Mouse (Mus musculus) intestine, embryonic 15.5 days (tissue): ENCODE data around the gene Prl2c5. TPM values are rescaled to one million over a fixed set of nuclear protein-coding genes. Genes with fewer than 3 reads are reported as not detected.
"Not testable (repeated sequence)": the region's sequence is repeated elsewhere in the genome, so short reads cannot be mapped to it uniquely, and the experiment has no call there.

Source experiments
- ATAC-seq: fragments of 200-750 bp; cut with Nextera tagmentation; 2 replicates; pipeline ENCODE4 v1.8.0; 2017; ENCODE audit warnings: moderate TSS enrichment, moderate library complexity
- H3K27ac ChIP-seq: fragments of 300-500 bp; sonication (generic); 2 replicates; pipeline ENCODE4 v1.5.1; 2015; ENCODE audit warnings: mild to moderate bottlenecking, inconsistent platforms
- H3K27me3 ChIP-seq: fragments of 300-500 bp; sonication (generic); replicated peaks from 2 replicates; pipeline ENCODE4 v1.6.1; 2015; ENCODE audit warnings: inconsistent platforms
- H3K36me3 ChIP-seq: fragments of 300-500 bp; sonication (generic); 2 replicates; pipeline ENCODE4 v1.6.1; 2015; ENCODE audit warnings: inconsistent platforms
- H3K4me1 ChIP-seq: fragments of 300-500 bp; sonication (generic); replicated peaks from 2 replicates; pipeline ENCODE4 v1.6.1; 2015; ENCODE audit warnings: inconsistent platforms
- H3K4me2 ChIP-seq: fragments of 300-500 bp; sonication (generic); replicated peaks from 2 replicates; pipeline ENCODE4 v1.6.1; 2015; ENCODE audit warnings: mild to moderate bottlenecking, inconsistent platforms
- H3K4me3 ChIP-seq: fragments of 300-500 bp; sonication (generic); replicated peaks from 2 replicates; pipeline ENCODE4 v1.5.1; 2015; ENCODE audit warnings: inconsistent platforms
- H3K9ac ChIP-seq: fragments of 300-500 bp; sonication (generic); 2 replicates; pipeline ENCODE4 v1.6.1; 2015; ENCODE audit warnings: inconsistent platforms
- H3K9me3 ChIP-seq: fragments of 300-500 bp; sonication (generic); 2 replicates; pipeline ENCODE4 v1.6.1; 2016; ENCODE audit warnings: inconsistent platforms
- WGBS: fragments of 180-500 bp; shearing (Covaris S2); methylation state at CpG from one replicate; pipeline ENCODE4 v1.1.7; 2015; 5-methylcytosine and 5-hydroxymethylcytosine counted together
- polyA plus RNA-seq: library from polyadenylated mRNA; unstranded; fragments of >200 nt; fragmentation: Nextera tagmentation; extraction: Ambion mirVana; gene quantifications from 2 replicates; pipeline ENCODE4 v1.2.1, GENCODE M21; 2015

Gene Prl2c5
- not detected in 2 replicates for polyA plus RNA-seq

DNA sequence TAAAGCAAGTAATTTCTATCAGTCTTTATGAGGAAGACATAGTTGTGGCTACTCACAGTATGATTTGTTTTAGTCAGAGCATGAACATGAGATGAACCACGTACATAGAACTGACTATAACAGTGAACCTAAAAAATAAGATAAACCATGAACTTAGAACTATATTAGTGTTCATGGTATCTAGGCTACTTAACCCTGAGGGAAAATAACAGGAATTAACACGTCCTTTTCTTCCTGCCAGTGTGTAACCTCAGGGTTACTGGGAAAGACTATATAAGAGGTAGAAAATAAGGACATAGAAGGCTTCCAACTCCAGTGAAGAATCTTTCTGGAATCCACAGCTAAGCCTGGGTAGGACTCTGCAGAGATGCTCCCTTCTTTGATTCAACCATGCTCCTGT is at the start of gene Prl2c5:
Gene Prl2c5, plus strand, starts transcription at position 301 of the 400 bp plus-strand sequence.
- not testable (repeated sequence) for H3K4me3 ChIP-seq, ATAC-seq, H3K9ac ChIP-seq, H3K27ac ChIP-seq, H3K9me3 ChIP-seq, H3K4me2 ChIP-seq, H3K27me3 ChIP-seq, H3K36me3 ChIP-seq, H3K4me1 ChIP-seq
- WGBS: 54% methylated on average over 2 of the region's 2 CpGs

DNA sequence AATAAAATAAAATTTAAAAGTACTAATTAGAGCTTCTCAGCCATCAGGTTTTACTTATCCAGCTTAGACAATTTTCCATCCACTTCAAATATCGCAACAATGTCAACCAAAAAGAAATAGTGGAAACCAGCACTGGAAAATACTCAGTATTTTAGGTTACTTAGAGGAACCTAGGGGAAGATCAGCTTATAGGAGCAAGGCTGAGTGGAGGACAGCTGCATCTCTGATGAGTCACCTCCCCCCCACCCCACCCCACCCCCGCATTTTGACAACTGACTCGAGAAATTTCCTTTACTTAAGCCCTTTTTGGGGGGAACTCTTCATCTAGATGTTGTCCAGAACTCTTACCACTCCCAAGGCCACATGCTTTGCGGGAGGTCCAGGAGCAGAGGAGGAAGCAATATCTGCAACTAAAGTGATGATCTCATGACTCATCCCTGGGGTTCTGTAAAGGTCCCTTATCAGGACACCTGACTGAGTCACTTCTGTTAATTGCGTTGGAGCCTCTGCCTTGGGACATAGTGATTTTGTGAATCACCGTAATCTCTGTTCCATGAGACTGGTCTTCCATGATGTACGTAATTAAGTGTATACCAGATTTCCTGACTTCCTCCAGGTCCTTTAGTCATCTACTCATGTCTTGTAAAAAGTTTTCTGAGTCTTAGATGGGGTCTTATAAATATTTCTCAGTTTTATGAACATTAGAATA is 19.6 kb upstream of the Prl2c5 start:
- H3K36me3 ChIP-seq, H3K4me1 ChIP-seq, H3K9me3 ChIP-seq, H3K27ac ChIP-seq, H3K9ac ChIP-seq, ATAC-seq, H3K4me3 ChIP-seq, H3K27me3 ChIP-seq, H3K4me2 ChIP-seq: not testable (repeated sequence)
- 72% methylated on average over 5 of the region's 7 CpGs for WGBS

- H3K4me2 ChIP-seq, H3K9me3 ChIP-seq, H3K9ac ChIP-seq: not testable (repeated sequence)
Observed at GRCm38 (mm10) chr13:13168631-13169030, 13.9 kb upstream of the Prl2c5 start.

DNA sequence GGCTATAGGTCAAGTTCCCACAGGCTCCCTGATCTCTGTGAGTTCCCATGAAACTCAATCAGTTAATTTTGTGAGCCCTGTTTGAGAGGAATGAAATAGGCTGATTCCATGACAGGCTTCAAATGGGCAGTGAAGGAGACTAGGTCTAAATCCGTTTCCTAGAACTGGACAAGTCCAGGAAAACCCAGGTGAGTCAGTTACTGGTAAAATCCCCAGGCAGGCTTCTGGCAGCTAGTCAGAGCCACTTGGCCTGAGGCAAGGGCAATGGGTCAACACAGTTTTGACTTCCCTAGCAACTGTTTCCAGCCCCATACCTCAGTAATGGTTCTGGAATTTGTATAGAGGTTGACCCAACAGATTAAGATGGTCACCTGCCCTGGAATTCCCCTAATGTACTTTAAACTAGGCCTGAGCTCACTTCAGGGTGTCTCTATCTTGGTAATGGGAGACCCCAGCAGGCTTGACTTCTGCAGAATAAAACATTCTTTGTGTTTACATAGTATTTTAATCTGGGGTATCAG is 8.8 kb upstream of the Prl2c5 start:
- WGBS: 74% methylated on average over 1 of the region's 1 CpGs
- H3K4me1 ChIP-seq: not testable (repeated sequence)

More at GRCm38 (mm10) chr13:13168631-13169030, 13.9 kb upstream of the Prl2c5 start:
- not testable (repeated sequence) for H3K27ac ChIP-seq, H3K4me1 ChIP-seq, H3K4me3 ChIP-seq, H3K27me3 ChIP-seq, ATAC-seq, H3K36me3 ChIP-seq
- WGBS: 71% methylated on average over 2 of the region's 2 CpGs

DNA sequence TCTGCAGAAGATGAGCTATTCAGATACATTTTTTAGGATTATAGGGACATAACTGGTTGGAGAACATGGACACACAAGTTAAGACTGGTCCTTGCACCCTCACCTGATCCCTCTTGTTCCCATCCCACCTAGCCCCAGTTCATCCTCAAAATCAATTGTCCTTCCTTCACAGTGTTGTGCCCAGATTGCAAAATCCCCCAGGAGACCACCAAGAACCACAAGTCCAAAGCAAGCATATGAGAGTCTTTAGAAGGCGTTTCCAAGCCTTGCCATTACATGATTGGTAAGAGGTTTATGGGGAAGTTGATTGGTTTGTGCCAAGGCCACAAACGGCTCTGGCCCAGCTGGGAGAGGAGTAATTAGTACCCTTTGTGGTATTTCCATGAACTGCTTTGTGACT is 6.8 kb upstream of the Prl2c5 start:
- H3K36me3 ChIP-seq, H3K4me2 ChIP-seq, H3K27ac ChIP-seq, H3K9me3 ChIP-seq, H3K27me3 ChIP-seq, H3K4me3 ChIP-seq, H3K9ac ChIP-seq, H3K4me1 ChIP-seq, ATAC-seq: not testable (repeated sequence)
- WGBS: 55% methylated on average over 2 of the region's 2 CpGs

More for the DNA sequence above, 8.8 kb upstream of the Prl2c5 start:
- not testable (repeated sequence) for ATAC-seq, H3K9me3 ChIP-seq, H3K4me3 ChIP-seq, H3K4me2 ChIP-seq, H3K9ac ChIP-seq, H3K27me3 ChIP-seq, H3K27ac ChIP-seq, H3K36me3 ChIP-seq

- not testable (repeated sequence) for ATAC-seq, H3K4me3 ChIP-seq, H3K9me3 ChIP-seq, H3K27ac ChIP-seq, H3K36me3 ChIP-seq, H3K9ac ChIP-seq, H3K4me2 ChIP-seq, H3K27me3 ChIP-seq, H3K4me1 ChIP-seq
Observed at GRCm38 (mm10) chr13:13211168-13211567, 28.7 kb downstream of the Prl2c5 start.

- not testable (repeated sequence) for H3K4me3 ChIP-seq, H3K4me2 ChIP-seq, H3K27ac ChIP-seq, H3K9me3 ChIP-seq, H3K36me3 ChIP-seq, ATAC-seq, H3K27me3 ChIP-seq, H3K9ac ChIP-seq, H3K4me1 ChIP-seq
- 69% methylated on average over 2 of the region's 2 CpGs for WGBS
Observed at GRCm38 (mm10) chr13:13216363-13216762, 33.8 kb downstream of the Prl2c5 start.

DNA sequence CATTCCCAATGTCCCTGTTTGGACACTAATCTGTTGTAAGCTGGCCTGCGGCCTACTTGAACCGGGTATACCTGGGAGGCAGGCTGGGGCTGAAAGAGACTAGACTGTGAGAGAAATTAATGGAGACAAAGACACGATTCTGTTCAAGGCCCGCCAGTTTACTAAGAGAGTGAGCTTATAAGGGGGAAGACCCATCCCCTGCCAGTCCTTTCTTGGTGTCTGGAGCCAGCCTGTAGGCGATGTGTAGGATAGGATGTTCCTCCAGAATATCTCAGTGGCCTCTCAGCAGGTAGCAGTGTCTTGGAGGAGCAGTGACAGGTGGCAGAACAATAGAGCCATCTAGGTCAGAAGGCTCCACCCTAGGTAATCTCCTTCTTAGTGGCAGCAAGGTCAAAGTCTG is 37.7 kb downstream of the Prl2c5 start:
- WGBS: 69% methylated on average over 5 of the region's 5 CpGs
- ATAC-seq: not testable (repeated sequence)

GRCm38 (mm10) chr13:13237456-13237855 is 54.9 kb downstream of the Prl2c5 start:
- H3K36me3 ChIP-seq, ATAC-seq, H3K9ac ChIP-seq, H3K4me1 ChIP-seq, H3K4me3 ChIP-seq, H3K4me2 ChIP-seq, H3K27ac ChIP-seq, H3K27me3 ChIP-seq, H3K9me3 ChIP-seq: not testable (repeated sequence)
- WGBS: 0% methylated on average over 1 of the region's 1 CpGs

More for the DNA sequence above, 37.7 kb downstream of the Prl2c5 start:
- not testable (repeated sequence) for H3K4me1 ChIP-seq, H3K4me2 ChIP-seq, H3K9me3 ChIP-seq, H3K9ac ChIP-seq, H3K27me3 ChIP-seq, H3K4me3 ChIP-seq, H3K27ac ChIP-seq, H3K36me3 ChIP-seq

Other genes with a start within 250 kb of the Prl2c5 start
- 0.47 TPM in 1 of 2 replicates, not detected in the other for gene Prl2c2, start 177.3 kb upstream of the Prl2c5 start, polyA plus RNA-seq
- 5.9 and 6.0 TPM in 2 replicates for gene Gpr137b, start 211.3 kb downstream of the Prl2c5 start, polyA plus RNA-seq